Mouse (Mus musculus): Measurements from ENCODE around the gene Cplx3.

The Cplx3 gene

DNA sequence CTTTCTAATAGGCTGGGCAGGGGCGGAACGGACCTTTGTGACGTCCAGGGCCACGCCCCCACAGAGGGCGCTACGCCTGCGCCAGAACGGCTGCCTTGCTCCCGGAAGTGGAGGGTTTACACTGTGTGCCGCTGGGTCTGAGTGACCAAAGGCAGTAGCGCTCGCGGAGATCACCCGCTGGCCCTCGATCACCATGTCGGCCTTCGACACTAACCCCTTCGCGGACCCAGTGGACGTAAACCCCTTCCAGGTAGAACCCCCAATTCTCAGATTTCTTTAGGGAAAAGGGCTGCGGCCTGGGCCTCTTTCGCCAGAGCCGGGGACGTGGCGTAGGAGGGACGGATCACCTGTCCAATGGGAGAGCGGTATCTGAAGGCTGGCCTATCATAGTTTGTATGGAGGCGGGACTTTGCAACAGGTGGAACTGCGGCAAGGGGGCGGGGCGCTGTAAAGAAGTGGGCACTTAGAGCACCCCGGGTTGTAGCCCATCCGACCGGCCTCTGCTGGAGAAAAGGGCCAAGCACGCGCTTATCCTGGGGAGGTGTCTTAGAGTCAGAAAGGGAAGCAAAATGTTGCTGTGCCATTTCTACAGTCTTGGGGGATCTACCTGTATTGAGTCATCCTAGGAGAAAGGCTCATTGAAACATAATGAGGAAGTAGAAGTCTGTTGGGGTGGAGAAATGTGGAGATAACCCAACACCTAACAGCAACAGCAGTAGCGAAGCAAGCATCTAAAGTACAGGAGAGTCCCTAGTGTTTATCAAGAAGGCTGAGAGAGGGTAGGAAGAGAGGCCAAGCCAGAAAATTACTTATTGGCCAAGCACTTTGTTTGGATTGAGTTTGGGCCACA, 45.0 kb downstream of the Cplx3 start, which contains the start of gene Scamp2:
Gene Scamp2, plus strand, starts transcription at position 83 of the 850 bp plus-strand sequence.
- peak; percentile 89 for DNase-seq (ENCODE audit: extremely low read depth, low read depth)

DNA sequence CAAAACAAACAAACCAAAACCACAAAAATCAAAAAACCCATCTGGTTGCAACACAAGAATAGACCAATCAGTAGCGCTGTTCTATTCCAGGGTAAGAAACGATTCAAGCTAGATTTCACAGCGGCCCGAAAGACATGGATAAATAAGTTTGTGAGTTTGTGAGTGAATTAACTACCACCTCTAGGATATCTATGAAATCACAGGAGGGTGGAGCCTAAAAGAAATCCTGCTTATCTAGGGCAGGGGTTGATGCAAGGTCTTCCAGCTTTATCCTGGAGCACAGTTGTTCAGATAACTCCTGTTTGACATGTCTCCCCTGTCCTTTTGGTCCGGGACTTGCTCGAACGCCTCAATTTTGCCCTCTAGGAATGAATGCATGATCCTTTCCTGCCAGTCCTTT, 45.8 kb downstream of the Cplx3 start:
- no peak for DNase-seq (ENCODE audit: extremely low read depth, low read depth)

DNA sequence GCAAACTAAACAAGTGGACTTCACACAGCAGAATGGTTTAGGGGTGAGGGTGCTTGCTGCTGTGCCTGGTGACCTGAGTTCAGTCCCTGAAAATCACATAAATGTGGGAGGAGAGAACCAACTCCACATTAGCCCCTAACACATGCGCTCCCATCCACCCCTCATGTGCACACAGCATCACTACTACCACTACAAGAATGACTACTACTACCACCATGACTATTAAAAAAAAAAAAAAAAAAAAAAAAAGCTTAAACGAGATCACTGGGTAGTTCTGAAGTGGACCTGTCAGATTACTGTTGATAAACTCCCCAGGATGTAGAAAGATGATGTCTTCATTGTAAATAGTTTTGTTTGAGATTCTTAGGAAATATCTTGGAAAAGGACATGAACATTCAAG, 46.5 kb downstream of the Cplx3 start:
- DNase-seq (ENCODE audit: extremely low read depth, low read depth), result no peak

DNA sequence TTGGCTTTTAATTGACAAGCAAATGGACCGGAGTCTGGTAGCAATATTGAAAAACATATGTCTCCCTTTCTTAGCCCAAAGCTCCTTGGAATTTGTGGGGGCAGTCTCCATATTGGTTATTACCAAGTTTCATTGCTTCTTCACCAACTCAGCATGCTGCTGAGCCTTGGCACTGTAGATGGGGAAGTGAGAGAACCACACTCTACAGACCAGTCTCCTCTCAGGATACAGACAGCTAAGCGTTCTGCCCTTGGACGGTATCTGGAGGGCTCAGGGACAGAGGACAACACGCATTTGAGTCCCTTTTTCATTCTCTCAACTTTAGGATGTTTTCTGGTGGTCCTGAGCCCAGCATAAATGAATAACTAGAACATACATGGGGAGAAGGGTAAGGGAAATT, 47.5 kb downstream of the Cplx3 start:
- no peak for DNase-seq (ENCODE audit: extremely low read depth, low read depth)

DNA sequence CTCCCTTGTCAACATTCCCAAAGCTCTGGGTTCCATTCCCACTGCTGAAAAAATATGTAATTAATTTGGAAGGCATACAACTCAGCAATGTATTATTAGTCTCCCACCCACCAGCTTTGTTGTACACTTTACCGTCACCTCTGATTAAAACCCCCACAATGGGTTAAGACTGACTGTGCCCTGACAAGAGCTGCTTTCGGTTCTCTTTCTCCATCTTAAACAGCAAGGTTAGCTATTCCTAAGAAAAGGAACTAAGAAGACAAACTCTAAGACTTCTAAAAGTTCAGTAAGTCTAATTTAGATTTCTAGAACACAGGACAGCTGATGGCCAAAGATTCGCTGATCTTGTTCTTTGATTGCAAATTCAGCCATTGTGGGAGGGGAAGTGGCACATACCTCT, 48.9 kb downstream of the Cplx3 start:
- no peak for DNase-seq (ENCODE audit: extremely low read depth, low read depth)

DNA sequence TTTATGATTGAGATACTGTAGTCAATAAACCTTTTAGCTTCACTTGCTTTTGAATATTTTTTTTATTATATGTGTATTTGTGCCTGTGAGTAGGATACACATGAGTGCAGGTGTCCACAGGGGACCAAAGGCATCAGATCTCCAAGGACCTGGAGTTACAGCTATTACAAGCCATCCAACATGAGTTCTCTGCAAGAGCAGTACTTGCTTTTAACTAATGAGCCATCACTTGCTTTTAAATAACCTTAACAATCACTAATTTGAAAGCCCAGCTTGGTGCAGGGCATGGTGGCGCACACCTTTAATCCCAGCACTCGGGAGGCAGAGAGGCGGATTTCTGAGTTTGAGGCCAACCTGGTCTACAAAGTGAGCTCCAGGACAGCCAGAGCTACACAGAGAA, 51.3 kb downstream of the Cplx3 start:
- DNase-seq (ENCODE audit: extremely low read depth, low read depth), result no peak

DNA sequence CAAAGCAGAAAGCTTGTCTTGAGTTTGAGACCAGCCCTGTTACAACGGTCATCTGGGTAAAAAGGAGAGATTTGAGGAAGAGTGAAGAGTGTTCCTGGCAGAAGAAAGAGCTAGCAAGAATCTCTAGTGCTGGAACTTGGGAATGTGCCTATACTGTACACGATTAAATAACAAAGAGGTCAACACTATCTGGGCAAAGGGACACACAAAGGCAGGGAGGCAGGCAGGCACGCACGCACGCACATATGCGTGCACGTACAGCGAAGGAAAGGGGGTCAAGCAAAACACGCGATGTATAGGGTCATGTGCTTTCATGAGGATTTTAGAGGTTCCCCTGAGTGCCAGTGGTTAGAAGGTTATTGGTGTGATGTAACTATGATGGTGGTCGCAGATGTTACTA, 53.0 kb downstream of the Cplx3 start:
- no peak for DNase-seq (ENCODE audit: extremely low read depth, low read depth)

DNA sequence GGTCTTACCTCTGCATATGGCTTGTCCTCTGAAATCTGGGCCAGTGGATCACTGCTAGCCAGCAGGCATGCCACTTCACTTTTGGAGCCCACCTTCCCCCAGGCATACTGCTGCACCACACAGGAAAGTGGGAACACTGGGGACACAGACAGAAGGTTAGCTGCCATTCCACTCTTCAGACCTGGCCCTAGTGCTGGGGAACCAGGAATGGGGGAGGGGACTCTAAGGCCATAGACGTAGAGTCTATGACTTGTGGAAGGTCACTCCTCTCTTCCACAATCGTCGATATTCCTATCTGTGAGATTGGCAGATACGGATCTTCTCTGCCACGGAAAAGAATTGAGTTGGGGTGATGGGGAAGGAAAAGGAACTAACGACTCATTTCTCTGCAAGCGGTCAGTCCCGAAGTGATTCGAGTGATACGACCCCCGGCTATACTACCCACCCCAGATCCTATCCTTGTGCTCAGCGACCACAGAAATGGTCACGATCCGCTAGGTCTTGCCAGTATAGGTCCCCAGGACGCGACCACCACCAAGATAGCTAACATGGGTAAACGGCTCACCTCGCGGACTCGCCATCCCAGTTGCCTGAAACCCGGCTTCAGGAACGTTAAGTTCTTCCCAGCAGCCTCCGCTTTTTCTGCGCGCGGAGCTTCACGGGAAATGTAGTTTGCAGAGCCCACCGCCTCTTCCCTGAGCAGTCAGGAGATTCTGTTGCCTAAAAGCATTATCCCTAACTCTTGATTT, 53.8 kb downstream of the Cplx3 start, which contains the start of gene Mpi:
Gene Mpi, minus strand, starts transcription at position 625 of the 749 bp plus-strand sequence.
- DNase-seq (ENCODE audit: extremely low read depth, low read depth), result peak; percentile 48

DNA sequence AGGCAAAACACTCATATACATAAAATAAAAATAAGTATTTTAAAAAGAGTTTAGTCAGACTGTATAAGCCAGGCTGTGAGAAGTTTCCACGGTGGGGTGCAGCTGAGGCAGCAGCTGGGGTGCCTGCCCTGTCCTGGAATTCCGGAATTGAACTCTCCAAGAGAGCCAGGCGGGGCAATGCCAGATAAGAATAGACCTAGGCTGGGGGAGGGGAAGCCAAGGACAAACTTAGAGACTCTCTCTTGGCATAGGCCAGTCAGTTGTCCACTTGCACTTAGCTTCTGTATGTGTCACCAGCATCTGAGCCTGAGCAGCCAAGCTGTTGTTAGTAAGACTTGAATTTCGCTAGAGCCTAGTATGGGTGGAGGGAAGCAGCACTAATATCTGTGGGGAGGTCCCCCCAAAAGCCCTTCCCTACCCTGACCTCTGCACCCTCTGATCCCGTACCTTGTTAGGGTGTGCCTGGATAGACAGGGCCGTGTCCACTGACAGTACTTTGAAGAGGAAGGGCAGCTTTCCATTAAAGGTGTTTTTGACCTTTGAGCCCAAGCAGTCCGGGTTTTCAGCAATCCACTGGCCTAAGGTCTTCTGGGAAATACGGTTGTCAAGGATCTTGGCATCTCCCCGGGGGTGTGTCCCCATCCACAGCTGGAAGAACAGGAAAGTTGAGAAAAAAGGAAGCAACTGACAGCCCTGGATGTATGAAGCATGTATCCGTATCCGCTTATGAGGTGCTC, 55.8 kb downstream of the Cplx3 start:
- DNase-seq (ENCODE audit: extremely low read depth, low read depth), result no peak

Measured in MEL-GATA-1-ER (cell line).